ENCODE assay signal across 8 mouse cellular contexts in the genomic region with DNA sequence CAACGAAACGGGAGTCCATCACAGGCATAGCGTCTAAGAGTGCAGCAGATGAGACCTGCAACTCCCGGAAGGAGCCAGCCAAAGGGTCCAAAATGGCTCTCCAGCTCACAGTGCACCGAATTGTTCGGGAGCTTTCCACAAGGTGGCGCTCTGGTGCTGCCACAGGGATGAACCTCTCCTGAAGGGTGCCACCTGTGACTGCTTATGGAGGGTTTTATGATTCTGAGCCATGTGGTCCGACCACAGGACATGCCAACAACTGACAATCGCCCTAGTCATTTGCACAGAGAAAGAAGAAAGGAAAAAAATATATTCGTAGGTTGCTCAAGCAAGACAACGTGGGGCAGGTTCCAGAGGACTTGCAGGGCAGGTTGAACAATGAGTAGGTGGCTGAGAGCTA.
DNase-seq lines count a peak whose midpoint lies in the region; ATAC-seq and TF ChIP-seq lines count a peak whose summit lies in the region.

No protein-coding gene starts in this region.

- ATAC-seq in inflammation-experienced regulatory T-cells, adult 6 months, result no peak

- no peak for TF ChIP-seq POLR2A in spleen, adult 2 months (IDR thresholded peaks at IDR 0.05; ENCODE audit: low read depth, low read length)

- intact Hi-C loops in heart, postnatal 10 days (cut with DNase I), result no loop called here

- no peaks in the 10 kb centered on the region for H3K27me3 ChIP-seq in E14TG2a.4 (ENCODE audit: insufficient read depth, low read length)
- H3K27me3 ChIP-seq in spleen, adult 2 months (ENCODE audit: control insufficient read depth, insufficient read depth, low read length), result no peaks in the 10 kb centered on the region

- H3K4me1 ChIP-seq in E14TG2a.4 (replicated peaks; ENCODE audit: low read depth, low read length), result 0 out of 2 replicates have a peak, but pooled peaks cover 2% of the 10 kb centered on the region
- H3K4me1 ChIP-seq in spleen, adult 2 months (ENCODE audit: control insufficient read depth, insufficient read depth, insufficient read length), result no peaks in the 10 kb centered on the region

- peak; percentile 17 for DNase-seq in adrenal gland, adult 2 months
- DNase-seq in embryo, embryonic 9.5 days (ENCODE audit: extremely low spot score), result peak; percentile 73
- DNase-seq in heart, postnatal 10 days, result peak; percentile 73 to 84
- peak; percentile 72 to 90 for DNase-seq in layer of hippocampus, adult 8-10 months (ENCODE audit: low spot score in 2 of 2)
- DNase-seq in lung, postnatal 25 days (ENCODE audit: low spot score), result peak; percentile 71
- peak in 1 of 2 experiments; percentile 44 for DNase-seq in spleen, adult 2 months (ENCODE audit: low read depth in 1 of 2, low spot score in 2 of 2)

- H3K36me3 ChIP-seq in E14TG2a.4 (ENCODE audit: insufficient read depth, low read length), result no peaks in the 10 kb centered on the region
- H3K36me3 ChIP-seq in spleen, adult 2 months (ENCODE audit: control insufficient read depth, insufficient read depth, low read length), result no peaks in the 10 kb centered on the region

- H3K9me3 ChIP-seq in E14TG2a.4 (ENCODE audit: low read length), result no peaks in the 10 kb centered on the region

- no peak overlapping the region for H3K4me3 ChIP-seq in E14TG2a.4 (replicated peaks; ENCODE audit: low read length)
- H3K4me3 ChIP-seq in spleen, adult 2 months (ENCODE audit: extremely low read depth, insufficient read depth, insufficient read length), result no peak overlapping the region

- peak; percentile 85 for TF ChIP-seq CTCF in E14TG2a.4 (conservative IDR thresholded peaks at IDR 0.05; ENCODE audit: low read length)
- TF ChIP-seq CTCF in spleen, adult 2 months (IDR thresholded peaks at IDR 0.05; ENCODE audit: extremely low read depth, insufficient read depth, insufficient read length, insufficient replicate concordance), result peak; percentile 71; the same call in 1 of the 2 replicates

- H3K27ac ChIP-seq in spleen, adult 2 months (ENCODE audit: insufficient read depth, low read length), result no peak overlapping the region

- WGBS in spleen, adult 2 months, result 27% methylated on average over 11 of the region's 11 CpGs
